Mouse (Mus musculus) cerebellum, postnatal 4 days (tissue): Measurements from ENCODE around the gene Zdhhc6.

Experiments used
- DNase-seq, 2 experiments: peaks; one replicate each; pipeline ENCODE4 v3.0.0; 2022; ENCODE audit warnings: low spot score in 2 of 2, mixed read lengths in 1 of 2

Zdhhc6 gene

DNA sequence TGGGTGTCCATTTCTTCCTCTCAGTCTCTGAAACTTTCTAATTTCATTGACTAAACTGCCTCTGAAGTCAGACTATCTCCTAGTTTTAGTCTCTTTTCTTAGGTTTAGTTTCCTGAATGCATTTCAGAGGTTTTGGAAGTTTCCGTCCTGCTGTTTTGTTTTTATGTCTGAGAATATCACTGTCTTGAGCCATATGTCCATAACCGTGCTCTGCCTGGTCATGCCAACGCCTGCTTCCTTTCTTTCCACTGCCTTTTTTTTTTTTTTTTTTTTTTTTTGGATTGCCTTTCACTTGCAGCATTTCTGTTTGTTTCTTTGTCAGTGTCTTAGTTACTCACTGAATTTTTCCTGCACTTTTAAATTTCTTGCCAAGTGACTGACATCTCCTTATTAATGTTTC, 15.3 kb downstream of the Zdhhc6 start:
- DNase-seq: no peak

DNA sequence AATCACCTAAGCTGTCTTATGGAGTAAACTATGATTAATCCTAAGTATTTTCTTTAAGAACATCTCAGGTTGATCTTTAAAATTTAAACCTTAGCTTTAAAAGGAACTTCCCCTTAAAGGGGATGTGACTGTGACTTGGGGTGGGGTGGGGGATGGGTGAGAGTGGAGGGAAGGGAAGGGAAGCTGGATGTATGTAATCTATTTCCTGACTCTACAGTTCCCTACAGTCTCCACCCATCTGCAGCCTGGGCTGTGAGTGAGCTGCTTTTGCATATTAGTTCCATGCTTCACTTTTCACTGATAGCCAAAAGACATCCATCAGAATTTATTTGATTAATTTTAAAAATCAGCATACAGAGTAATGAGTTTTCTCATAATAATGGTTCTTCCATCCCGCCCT, 16.5 kb downstream of the Zdhhc6 start:
- no peak for DNase-seq

DNA sequence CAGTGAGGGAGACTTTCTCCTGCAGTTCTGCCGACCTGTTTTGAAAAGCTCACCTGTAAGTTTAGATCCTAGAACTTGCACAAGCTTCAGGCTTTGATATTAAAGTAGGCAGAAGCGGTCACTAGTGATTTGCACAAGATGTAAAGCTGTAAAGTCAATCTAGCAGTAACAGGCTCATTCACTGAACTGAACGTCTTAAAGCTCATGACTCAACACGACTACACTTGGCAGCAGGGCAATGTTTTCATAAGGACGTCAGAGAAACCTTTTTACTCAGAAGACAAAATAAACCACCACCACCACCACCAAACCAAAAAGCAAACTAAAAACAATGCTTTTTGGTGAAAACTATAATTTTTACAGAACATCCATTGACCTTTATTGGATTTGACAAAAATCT, 17.9 kb downstream of the Zdhhc6 start:
- DNase-seq: no peak

DNA sequence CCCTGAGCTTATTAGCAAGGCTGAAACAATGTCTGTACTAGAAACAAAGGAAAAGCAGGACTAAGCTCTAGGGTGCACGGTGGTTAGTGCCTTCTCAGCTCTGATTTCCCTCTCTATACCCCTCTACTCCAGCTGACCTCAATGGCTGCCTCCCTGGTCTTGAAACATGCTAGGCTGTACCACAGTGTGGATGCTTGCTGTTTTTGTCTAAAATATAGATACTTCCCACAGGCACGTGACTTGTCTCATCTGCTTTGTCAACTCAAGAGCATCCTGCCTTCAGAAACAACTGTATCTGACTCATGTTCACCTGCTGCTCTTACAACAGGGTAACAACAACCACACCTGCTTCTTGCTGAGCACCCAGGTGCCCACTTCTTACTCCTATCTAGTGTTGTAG, 18.3 kb downstream of the Zdhhc6 start:
- DNase-seq: no peak

DNA sequence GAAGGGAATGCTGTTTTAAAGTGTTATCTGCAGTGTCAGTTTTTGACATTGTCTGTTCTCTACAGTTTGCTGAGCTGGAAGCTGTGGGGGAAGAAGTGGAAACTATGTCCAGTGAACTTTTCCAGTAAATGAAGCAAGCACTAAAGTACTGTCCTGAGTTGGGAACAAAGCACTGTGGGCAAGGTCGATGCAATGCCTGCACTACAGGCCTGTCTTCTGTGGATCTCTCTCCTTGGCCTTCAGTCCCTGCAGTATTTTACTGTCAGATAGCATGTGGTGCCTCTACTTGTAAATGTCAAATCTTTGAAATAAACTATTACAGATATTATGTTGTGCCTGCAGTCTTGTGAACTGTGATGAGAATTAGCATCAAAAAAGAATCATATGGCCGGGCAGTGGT, 19.5 kb downstream of the Zdhhc6 start:
- DNase-seq: no peak

DNA sequence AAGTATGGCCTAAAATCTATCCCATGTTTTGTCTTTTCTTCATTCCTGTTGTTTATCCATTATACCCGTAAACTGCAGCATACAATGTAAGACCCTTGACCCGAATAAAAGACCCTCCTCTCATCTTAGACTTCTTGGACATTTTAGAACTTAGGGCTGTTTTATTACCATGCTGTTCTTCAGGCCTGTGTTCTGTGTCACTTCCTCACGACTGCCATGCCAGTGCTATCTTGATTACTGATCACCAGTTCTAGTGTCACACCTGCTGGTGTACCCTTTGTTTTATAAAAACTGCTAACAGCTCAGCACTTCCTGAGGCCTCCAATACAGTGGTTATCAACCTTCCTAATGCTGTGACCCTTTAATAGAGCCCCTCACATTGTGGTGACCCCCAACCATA, 20.3 kb downstream of the Zdhhc6 start:
- no peak for DNase-seq

DNA sequence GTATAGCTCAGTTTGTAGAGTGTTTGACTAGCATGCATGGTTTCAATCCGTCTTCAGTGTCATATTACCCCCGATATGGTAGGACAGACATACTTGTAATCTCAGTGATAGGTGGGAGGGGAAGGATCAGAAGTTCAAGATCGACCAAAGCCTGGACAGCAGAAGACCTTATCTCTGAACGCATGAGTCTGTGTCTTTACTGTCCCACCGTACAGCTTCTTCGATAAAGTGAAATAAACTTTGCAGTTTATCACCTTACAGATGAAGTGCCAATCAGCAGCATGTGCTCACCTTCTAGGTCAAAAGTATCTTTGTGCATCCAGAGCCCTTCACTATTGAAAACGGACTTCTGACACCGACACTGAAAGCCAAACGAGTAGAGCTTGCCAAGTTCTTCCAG, 20.8 kb downstream of the Zdhhc6 start:
- DNase-seq: no peak

DNA sequence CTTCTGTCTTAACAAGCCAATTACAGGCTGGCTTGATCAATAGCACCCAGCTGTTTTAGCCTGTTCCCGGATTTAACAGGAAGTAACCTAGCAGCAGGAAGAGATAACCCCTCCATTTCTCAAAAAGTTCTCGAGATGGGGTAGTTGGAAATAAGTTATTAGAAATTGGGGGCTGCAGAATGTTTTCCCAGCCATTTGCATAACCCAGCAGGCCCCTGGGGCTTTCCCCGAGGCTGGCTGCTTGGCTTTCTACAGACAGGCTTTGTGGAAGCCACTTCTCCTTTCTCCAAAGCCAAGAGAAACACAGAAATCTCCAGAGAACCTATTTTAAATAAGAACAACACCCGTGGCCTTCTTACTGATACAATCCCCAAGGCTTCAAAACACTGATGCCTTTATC, 22.7 kb downstream of the Zdhhc6 start:
- DNase-seq: no peak

DNA sequence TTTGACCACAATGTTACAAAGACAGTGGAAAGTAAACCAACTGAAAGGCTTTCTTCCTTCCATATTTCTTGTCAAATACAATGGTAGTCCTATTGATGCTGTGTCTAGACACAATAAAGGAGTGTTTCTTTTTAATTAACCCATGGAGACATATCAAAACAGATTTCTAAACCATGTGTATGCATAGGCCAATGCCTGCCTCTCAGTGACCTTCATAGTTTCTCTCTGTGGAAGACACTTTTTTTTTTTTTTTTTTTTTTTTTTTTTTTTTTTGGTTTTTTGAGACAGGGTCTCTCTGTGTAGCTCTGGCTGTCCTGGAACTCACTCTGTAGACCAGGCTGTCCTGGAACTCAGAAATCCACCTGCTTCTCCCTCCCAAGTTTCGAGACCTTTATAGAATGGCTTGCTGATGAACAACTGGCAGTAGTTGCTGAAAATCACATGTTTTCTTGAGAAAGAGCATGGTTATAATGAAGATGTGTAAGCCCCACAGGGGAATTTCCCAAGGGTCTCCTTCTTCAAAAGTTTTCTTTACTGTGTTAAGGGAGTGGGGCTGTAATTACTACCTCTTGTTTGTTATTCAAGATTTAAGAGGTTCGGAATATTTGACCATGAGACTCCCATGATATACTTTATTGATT, 23.5 kb downstream of the Zdhhc6 start:
- no peak for DNase-seq

DNA sequence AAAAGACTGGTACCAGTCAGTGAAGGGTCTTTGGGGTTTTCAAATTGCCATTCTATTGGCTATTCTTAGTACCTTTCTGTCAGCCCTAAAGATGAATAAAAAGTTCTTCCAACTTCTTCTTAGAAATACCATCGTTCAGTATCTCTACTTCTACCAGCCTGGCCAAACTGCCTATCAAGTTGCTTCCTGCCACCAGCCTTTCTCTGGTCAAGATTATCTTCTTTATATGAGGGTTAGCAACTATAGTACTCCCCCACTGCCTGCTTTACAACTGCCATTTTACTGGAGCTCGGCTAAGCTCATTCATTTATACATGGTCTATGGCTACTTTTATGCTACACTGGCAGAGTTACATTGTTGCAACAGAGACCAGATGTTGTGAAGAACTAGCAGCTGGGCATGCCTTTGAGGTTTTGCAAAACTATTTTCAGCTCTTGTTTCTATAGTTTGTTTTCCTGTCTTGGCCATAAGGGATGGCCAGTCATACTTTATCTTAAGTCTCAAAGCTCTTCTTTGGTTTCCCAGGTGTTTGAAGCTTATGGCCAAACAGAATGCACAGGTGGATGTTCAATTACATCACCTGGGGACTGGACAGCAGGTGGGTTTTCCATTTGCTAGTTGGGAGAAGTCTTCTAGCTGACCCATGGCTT, 25.1 kb downstream of the Zdhhc6 start:
- DNase-seq: no peak

DNA sequence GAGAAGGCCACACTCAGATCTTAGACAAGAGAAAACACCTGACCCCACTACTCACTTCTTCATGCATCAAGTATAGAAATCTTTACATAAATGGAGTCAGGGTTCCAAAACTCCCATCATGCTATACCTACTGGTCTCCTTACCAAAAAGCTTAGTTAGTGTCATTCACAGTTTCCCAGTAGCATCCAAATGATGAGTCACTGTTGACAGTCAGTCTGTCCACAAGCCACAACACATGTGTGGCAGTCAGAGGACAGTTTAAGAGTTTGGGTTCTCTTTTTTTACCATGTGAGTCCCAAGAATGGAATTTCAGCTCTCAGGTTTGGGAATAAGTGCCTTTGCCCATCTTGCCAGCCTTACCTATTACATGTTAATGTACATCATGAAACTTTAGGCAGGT, 26.9 kb downstream of the Zdhhc6 start:
- DNase-seq: no peak

DNA sequence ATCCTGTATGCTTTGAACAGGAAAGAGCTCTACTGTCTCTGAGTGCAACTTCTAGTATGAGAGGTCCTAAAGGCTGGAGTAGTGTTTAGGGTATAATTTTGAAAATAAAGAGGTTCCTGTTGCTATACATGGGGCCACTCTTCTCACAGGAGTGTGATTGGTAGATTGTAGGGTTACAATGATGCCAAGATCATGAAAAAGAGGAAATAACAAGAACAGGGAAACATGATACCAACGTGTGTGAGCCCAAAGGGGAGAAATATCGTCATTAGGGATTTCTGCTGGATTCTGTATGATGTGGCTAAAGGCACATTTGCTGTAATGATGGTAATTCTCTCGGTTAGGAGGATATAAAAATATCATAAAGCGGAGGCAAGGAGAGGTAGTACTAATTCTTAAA, 29.8 kb downstream of the Zdhhc6 start:
- DNase-seq: no peak

DNA sequence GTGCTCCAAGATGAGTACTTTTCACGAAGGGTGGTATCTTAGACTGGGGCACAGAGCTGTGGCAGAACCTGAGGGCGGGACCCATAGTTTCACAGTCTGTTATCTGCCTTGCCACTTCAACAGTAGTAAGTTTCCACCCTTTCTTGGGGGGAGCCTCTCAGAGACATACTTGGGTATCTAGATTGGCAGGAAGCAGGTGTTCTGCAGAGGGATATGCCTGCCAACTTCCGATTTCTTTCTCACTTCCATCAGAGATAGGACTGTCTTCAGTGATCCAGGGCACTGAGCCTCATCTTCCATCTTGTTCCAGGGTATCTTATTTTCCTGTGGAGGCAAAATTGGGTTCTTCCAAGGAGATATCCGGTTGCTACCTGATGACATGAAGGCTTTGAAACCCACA, 31.7 kb downstream of the Zdhhc6 start:
- no peak for DNase-seq

DNA sequence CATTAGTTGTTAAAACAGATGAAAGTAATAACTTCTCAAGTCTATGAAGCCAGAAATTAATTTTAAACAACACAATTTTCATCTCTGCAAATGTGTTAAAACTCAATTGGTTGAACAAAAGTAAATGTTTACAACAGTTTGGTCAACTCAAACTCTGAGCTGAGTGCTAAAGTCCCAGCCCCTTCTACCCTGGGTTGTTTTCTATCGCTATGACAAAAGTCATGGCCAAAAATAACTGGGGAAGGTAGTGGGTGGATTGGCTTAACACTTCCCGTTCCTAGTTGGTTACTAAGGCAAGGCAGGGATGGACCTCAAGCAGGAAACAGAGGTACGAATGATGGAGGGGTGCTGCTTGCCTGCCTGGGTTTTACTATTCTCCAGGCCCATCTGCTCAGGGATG, 39.1 kb downstream of the Zdhhc6 start:
- DNase-seq: no peak

DNA sequence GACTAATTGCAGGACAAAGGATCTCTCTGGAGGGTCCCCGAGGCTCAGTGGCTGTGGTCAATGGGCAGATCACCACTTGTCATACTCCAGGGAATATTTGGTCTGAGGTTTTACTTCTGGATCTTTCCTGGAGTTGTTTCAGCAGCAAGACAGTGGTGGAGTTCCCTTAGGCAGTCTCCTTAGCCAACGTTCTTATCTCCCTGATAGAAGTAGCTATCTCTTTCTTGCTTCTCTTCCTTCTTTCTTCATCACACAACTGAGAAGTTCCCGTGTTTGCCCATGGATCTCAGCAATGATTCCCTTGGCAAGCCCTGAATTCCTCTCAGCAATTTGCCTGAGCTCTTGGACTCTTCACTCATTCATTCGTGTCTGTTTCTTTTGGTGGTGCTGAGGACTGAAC, 39.7 kb downstream of the Zdhhc6 start:
- DNase-seq: no peak

DNA sequence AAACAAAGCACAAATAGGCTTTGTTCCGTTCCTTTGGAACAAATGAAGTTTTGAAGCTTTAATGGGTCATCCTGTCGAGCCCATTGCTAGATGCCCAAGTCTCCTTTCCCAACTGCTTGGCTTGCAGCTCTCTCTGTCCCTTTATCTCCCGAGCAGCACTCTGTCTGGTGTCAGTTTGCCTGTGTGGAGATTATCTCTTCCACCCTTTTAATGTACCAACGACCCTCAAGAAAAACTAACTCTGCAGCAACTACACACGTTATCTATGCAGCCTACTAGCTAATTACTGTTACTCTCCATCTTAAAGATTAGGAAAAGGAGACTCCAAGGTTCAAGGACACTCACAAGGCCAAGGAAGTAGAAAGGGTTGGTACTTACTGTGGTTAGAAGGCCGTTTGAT, 42.5 kb downstream of the Zdhhc6 start:
- no peak for DNase-seq

DNA sequence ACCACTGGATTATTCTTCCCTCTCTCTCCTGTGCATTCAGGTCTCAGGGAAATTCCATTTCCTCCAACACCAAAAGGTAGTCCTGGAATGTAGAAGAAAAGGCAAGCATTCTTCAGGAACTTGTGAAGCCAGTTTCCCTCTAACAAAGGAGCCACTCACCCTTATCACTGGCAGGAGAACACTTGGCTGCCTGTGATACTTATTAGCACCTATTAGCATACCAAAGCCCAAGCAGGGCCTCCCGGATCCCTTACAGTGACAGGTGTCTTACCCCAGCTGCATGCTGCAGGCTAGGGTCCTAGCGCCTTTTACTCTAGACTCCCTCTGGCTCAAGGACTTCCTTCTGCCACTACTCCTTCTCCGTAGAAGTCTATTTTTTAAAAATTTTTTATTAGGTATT, 44.4 kb downstream of the Zdhhc6 start:
- no peak for DNase-seq

DNA sequence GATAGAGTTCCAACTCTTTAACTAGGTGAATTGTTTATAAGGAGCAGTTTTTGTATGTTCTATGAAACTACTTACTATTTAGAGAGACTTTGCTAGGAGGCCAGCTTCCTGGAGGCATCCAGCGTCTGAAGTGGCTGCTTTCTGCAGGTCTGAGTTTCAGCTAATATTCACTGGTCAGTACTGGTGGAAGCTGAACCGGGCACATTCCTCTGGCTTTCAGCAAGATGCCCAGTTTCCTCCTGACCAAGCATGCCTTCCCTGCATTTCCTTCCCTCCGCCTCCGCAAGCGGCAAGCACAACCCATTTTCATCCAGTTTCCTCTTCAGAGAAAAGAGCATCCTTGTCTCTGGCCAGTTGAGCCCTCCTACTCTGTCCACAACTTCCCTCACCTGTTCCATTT, 46.8 kb downstream of the Zdhhc6 start:
- DNase-seq: no peak

DNA sequence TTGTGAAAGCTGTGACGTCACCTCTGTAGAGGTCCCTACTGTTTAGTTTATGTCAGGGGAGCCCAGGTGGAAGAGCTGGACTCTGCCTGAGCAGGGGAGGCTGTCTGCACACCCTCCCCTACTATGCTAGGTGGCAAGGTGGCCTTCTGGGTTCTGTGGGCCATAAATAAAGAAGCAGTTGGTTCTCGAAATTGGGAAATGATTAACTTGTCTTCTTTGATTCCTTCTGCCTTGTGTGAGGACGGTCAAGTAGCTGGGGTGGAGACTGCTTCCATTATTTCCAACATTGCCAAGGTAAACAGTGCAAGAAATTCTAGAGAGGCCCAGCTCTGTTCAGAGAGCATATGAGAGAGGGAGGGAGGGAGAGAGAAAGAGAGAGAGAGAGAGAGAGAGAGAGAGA, 47.7 kb downstream of the Zdhhc6 start:
- DNase-seq: no peak

DNA sequence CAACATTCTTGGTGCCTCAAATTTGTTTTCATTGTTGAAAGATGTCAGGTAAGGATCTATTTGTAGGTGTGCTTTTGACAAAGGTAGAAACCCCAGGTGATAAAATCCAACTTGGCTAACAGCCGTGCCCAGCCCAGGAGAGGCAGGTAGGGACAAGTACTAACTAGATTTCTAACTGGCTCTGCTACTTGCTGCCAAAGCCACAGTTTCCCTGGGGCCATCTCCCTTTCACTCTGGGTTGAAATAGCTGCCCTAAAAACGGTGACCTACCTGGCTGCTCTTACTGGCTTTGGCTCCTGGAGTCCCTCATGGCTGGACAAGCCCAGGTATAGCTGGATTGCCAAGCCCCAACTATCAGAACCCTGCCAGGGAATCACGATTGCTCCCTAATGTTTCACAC, 49.0 kb downstream of the Zdhhc6 start:
- DNase-seq: no peak

DNA sequence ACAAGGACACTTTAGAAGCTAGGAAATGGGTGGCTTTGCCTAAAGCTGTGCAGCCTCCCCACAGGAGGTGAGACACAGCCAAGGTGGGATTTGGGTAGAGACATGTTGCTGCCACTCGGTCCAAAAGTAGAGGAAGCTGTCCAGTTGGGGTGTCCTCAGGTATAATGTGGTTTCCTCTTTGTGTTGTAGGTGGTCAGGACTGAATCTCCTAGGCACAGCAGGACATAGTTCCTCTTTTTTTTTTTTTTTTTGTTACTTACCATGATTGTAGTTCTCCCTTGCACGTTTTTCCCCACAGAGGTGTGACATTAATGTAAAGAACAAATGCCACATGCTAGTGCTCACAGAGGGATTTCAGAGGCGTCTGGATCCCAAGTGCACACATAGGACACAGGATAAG, 50.6 kb downstream of the Zdhhc6 start:
- DNase-seq: no peak

DNA sequence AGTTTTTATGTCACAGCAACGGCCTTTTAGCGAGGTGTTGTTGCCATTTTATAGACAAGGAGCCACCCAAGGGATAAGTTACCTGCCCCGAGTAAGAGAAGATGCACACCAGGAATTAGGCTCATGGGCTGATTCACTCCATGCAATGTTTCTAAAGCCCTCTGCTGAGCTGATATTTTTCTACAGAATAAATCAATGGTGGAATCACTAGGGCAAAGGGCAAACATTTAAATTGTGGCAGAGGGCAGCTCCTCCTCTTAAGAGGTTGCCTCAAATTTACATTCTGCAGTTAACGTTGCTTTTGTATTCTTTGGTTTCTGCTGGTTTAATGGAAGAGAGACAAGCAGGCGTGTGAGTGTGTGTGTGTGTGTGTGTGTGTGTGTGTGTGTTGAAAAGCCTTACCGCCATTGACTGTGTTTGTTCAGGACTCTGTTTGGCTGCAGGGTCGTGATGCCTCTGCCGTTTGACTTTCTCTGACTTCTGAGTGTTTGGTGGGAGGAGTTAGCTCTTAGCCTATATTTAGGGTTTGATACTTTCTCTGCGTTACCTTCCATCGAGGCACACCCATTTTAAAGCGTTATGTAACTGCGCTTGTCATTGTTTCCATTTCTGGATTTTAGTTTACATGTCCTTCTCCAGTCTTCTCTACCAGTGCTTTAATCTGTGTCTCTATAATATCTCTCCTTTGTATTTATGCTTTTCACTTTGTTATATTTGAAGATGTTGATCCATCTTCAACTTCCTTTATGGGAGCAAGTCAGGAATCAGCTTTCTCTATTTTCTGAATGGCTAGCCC, 55.2 kb downstream of the Zdhhc6 start:
- no peak for DNase-seq

DNA sequence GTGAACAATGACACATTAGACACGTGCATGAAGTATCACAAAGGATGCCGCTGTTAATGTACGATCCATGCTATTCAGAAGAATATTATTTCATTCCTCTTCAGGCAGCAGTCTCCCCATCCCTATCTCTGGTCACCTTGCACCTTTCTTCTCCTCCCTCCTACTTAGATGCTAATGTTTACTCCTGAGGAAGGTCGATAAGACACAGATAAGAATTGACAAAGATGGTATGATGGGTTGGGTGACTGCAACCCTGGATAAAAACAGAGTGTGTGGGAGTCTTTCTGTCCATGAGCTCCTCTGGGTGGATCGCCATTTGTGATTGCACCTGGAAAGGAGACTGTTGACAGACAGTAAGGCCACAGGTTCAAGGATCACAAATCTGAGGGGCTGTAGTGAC, 57.3 kb downstream of the Zdhhc6 start:
- no peak for DNase-seq
